Mouse (Mus musculus) MEL (cell line): ENCODE measurements around the gene Lhx1. TPM values are rescaled to one million over a fixed set of nuclear protein-coding genes. Genes with fewer than 3 reads are reported as not detected.

Source experiments
- DNase-seq: peaks from one replicate; pipeline ENCODE4 v3.0.0; 2011; ENCODE audit warnings: low read depth, low spot score
- H3K27ac ChIP-seq: 2 replicates; pipeline ENCODE4 v1.5.1; 2012; ENCODE audit warnings: low read depth, mild to moderate bottlenecking, control low read depth, low read length, moderate library complexity; ENCODE audit not compliant: control insufficient read depth
- H3K27me3 ChIP-seq, 2 experiments: fragments of 150-350 bp in 1 of 2; sonication (generic) in 1 of 2; 2 replicates each; pipeline ENCODE4 v1.6.1; 2012; ENCODE audit warnings: low read length in 2 of 2, mild to moderate bottlenecking in 2 of 2, improper control_type of control experiment in 1 of 2, moderate library complexity in 1 of 2; ENCODE audit not compliant: insufficient read depth in 2 of 2, control insufficient read depth in 1 of 2
- H3K36me3 ChIP-seq, 2 experiments: 2 replicates each; pipeline ENCODE4 v1.6.1; 2012 to 2014; ENCODE audit warnings: low read length in 2 of 2, improper control_type of control experiment in 1 of 2, inconsistent platforms in 1 of 2, mild to moderate bottlenecking in 1 of 2; ENCODE audit not compliant: insufficient read depth in 2 of 2, control insufficient read depth in 1 of 2
- H3K4me1 ChIP-seq, 2 experiments: fragments of 150-350 bp in 1 of 2; sonication (generic) in 1 of 2; 2 replicates each; pipeline ENCODE4 v1.6.1; 2012; ENCODE audit warnings: low read length in 2 of 2, improper control_type of control experiment in 1 of 2, mild to moderate bottlenecking in 1 of 2; ENCODE audit not compliant: insufficient read depth in 2 of 2, control insufficient read depth in 1 of 2
- H3K4me3 ChIP-seq, 2 experiments: fragments of 150-350 bp in 1 of 2; sonication (generic) in 1 of 2; 2 replicates each; pipeline ENCODE4 v1.5.1; 2012; ENCODE audit warnings: low read depth in 2 of 2, low read length in 2 of 2, mild to moderate bottlenecking in 2 of 2, moderate library complexity in 2 of 2, control low read depth in 1 of 2, improper control_type of control experiment in 1 of 2; ENCODE audit not compliant: control insufficient read depth in 1 of 2, insufficient read depth in 1 of 2
- H3K79me2 ChIP-seq: 2 replicates; pipeline ENCODE4 v1.6.1; 2012; ENCODE audit warnings: mild to moderate bottlenecking, low read length, moderate library complexity; ENCODE audit not compliant: control insufficient read depth, poor library complexity, insufficient read depth
- H3K9ac ChIP-seq: 2 replicates; pipeline ENCODE4 v1.6.1; 2012; ENCODE audit warnings: low read depth, mild to moderate bottlenecking, control low read depth, low read length, moderate library complexity; ENCODE audit not compliant: control insufficient read depth, poor library complexity, severe bottlenecking
- H3K9me3 ChIP-seq: fragments of 150-350 bp; sonication (generic); replicated peaks from 2 replicates; pipeline ENCODE4 v1.6.1; 2012; ENCODE audit warnings: mild to moderate bottlenecking, low read length, improper control_type of control experiment, moderate library complexity; ENCODE audit not compliant: insufficient read depth
- BHLHE40 ChIP-seq: IDR thresholded peaks from 2 replicates; pipeline ENCODE4 v1.6.1; 2012; ENCODE audit warnings: low read depth, mild to moderate bottlenecking, inconsistent platforms, low read length, improper control_type of control experiment, borderline replicate concordance
- CHD1 ChIP-seq: IDR thresholded peaks from 2 replicates; pipeline ENCODE4 v1.6.1; 2012; ENCODE audit warnings: low read depth, mild to moderate bottlenecking, inconsistent platforms, low read length, improper control_type of control experiment
- CHD2 ChIP-seq: IDR thresholded peaks from 2 replicates; pipeline ENCODE4 v1.6.1; 2011; ENCODE audit warnings: low read length, improper control_type of control experiment
- CTCF ChIP-seq, 3 experiments: IDR thresholded peaks in 2 of 3; conservative IDR thresholded peaks in 1 of 3; 2 replicates each; pipeline ENCODE4 v1.5.1; 2011 to 2012; ENCODE audit warnings: low read length in 3 of 3, low read depth in 2 of 3, mild to moderate bottlenecking in 2 of 3, improper control_type of control experiment in 1 of 3, inconsistent platforms in 1 of 3, mixed read lengths in 1 of 3, moderate library complexity in 1 of 3; ENCODE audit not compliant: control insufficient read depth in 1 of 3, insufficient read depth in 1 of 3, poor library complexity in 1 of 3, severe bottlenecking in 1 of 3
- ELF1 ChIP-seq: IDR thresholded peaks from 2 replicates; pipeline ENCODE4 v1.6.1; 2014; ENCODE audit warnings: low read depth, mild to moderate bottlenecking, inconsistent platforms, low read length, improper control_type of control experiment, moderate library complexity
- EP300 ChIP-seq, 2 experiments: IDR thresholded peaks; 2 replicates each; pipeline ENCODE4 v1.6.1; 2011; ENCODE audit warnings: improper control_type of control experiment in 2 of 2, low read length in 2 of 2, low read depth in 1 of 2, mild to moderate bottlenecking in 1 of 2
- ETS1 ChIP-seq: IDR thresholded peaks from 2 replicates; pipeline ENCODE4 v1.6.1; 2012; ENCODE audit warnings: low read depth, mild to moderate bottlenecking, inconsistent platforms, low read length, improper control_type of control experiment, moderate library complexity
- GABPA ChIP-seq: IDR thresholded peaks from 2 replicates; pipeline ENCODE4 v1.6.1; 2012; ENCODE audit warnings: low read depth, mild to moderate bottlenecking, inconsistent platforms, low read length, improper control_type of control experiment, moderate library complexity
- HCFC1 ChIP-seq: IDR thresholded peaks from 2 replicates; pipeline ENCODE4 v1.6.1; 2012; ENCODE audit warnings: low read depth, mild to moderate bottlenecking, inconsistent platforms, low read length, improper control_type of control experiment, moderate library complexity
- JUND ChIP-seq: IDR thresholded peaks from 2 replicates; pipeline ENCODE4 v1.6.1; 2011; ENCODE audit warnings: low read depth, mild to moderate bottlenecking, improper control_type of control experiment, low read length
- KAT2A ChIP-seq: conservative IDR thresholded peaks from 2 replicates; pipeline ENCODE4 v1.6.1; 2012; ENCODE audit warnings: low read depth, low read length, improper control_type of control experiment, inconsistent platforms
- MAFK ChIP-seq: IDR thresholded peaks from 2 replicates; pipeline ENCODE4 v1.6.1; 2011; ENCODE audit warnings: low read depth, mild to moderate bottlenecking, low read length, improper control_type of control experiment, borderline replicate concordance
- MAX ChIP-seq: IDR thresholded peaks from 2 replicates; pipeline ENCODE4 v1.6.1; 2011; ENCODE audit warnings: low read length, improper control_type of control experiment
- MAZ ChIP-seq: IDR thresholded peaks from 2 replicates; pipeline ENCODE4 v1.6.1; 2012; ENCODE audit warnings: low read depth, mild to moderate bottlenecking, inconsistent platforms, low read length, improper control_type of control experiment
- MEF2A ChIP-seq: IDR thresholded peaks from 2 replicates; pipeline ENCODE4 v1.6.1; 2014; ENCODE audit warnings: low read depth, mild to moderate bottlenecking, inconsistent platforms, low read length, improper control_type of control experiment; ENCODE audit not compliant: poor library complexity, insufficient replicate concordance, severe bottlenecking; ENCODE audit errors: extremely low read depth
- MYB ChIP-seq: IDR thresholded peaks from 2 replicates; pipeline ENCODE4 v1.6.1; 2011; ENCODE audit warnings: mild to moderate bottlenecking, low read depth, low read length, improper control_type of control experiment
- NRF1 ChIP-seq: IDR thresholded peaks from 2 replicates; pipeline ENCODE4 v1.6.1; 2014; ENCODE audit warnings: low read depth, mild to moderate bottlenecking, inconsistent platforms, low read length, improper control_type of control experiment, moderate library complexity; ENCODE audit not compliant: poor library complexity, insufficient read depth, severe bottlenecking
- POLR2A ChIP-seq, 2 experiments: IDR thresholded peaks; 2 replicates each; pipeline ENCODE4 v1.6.1; 2011 to 2012; ENCODE audit warnings: low read length in 2 of 2, mild to moderate bottlenecking in 2 of 2, control low read depth in 1 of 2, improper control_type of control experiment in 1 of 2, low read depth in 1 of 2, moderate library complexity in 1 of 2; ENCODE audit not compliant: control insufficient read depth in 1 of 2, insufficient read depth in 1 of 2, poor library complexity in 1 of 2
- POLR2AphosphoS2 ChIP-seq: IDR thresholded peaks from 2 replicates; pipeline ENCODE4 v1.6.1; 2011; ENCODE audit warnings: low read length, improper control_type of control experiment
- POLR2AphosphoS5 ChIP-seq: IDR thresholded peaks from 2 replicates; pipeline ENCODE4 v1.6.1; 2012; ENCODE audit warnings: low read depth, borderline replicate concordance, mild to moderate bottlenecking, inconsistent platforms, low read length, moderate library complexity, mixed read lengths
- RAD21 ChIP-seq: IDR thresholded peaks from 2 replicates; pipeline ENCODE4 v1.6.1; 2011; ENCODE audit warnings: mild to moderate bottlenecking, low read depth, low read length, improper control_type of control experiment
- SMC3 ChIP-seq: IDR thresholded peaks from 2 replicates; pipeline ENCODE4 v1.6.1; 2011; ENCODE audit warnings: low read depth, low read length, improper control_type of control experiment
- TAL1 ChIP-seq: IDR thresholded peaks from 2 replicates; pipeline ENCODE4 v1.6.1; 2012; ENCODE audit warnings: mild to moderate bottlenecking, inconsistent platforms, low read length, moderate library complexity, mixed read lengths
- TBP ChIP-seq: IDR thresholded peaks from 2 replicates; pipeline ENCODE4 v1.8.0; 2011; ENCODE audit warnings: low read depth, low read length, improper control_type of control experiment
- TCF12 ChIP-seq: IDR thresholded peaks from 2 replicates; pipeline ENCODE4 v1.6.1; 2014; ENCODE audit warnings: low read depth, mild to moderate bottlenecking, inconsistent platforms, low read length, improper control_type of control experiment, moderate library complexity
- USF1 ChIP-seq: IDR thresholded peaks from 2 replicates; pipeline ENCODE4 v1.6.1; 2014; ENCODE audit warnings: low read depth, mild to moderate bottlenecking, inconsistent platforms, low read length, improper control_type of control experiment, moderate library complexity
- USF2 ChIP-seq, 2 experiments: IDR thresholded peaks; 2 replicates each; pipeline ENCODE4 v1.6.1; 2011 to 2012; ENCODE audit warnings: improper control_type of control experiment in 2 of 2, low read length in 2 of 2, borderline replicate concordance in 1 of 2, inconsistent platforms in 1 of 2, low read depth in 1 of 2, mild to moderate bottlenecking in 1 of 2; ENCODE audit not compliant: insufficient read depth in 1 of 2
- ZC3H11A ChIP-seq: IDR thresholded peaks from 2 replicates; pipeline ENCODE4 v1.6.1; 2012; ENCODE audit warnings: low read depth, mild to moderate bottlenecking, inconsistent platforms, low read length, improper control_type of control experiment
- ZNF384 ChIP-seq: IDR thresholded peaks from 2 replicates; pipeline ENCODE4 v1.6.1; 2012; ENCODE audit warnings: low read depth, mild to moderate bottlenecking, inconsistent platforms, low read length, improper control_type of control experiment
- polyA plus RNA-seq, 2 experiments: library from polyadenylated mRNA; stranded (reverse) in 1 of 2; unstranded in 1 of 2; fragments of >175 nt in 1 of 2; fragments of >200 nt in 1 of 2; gene quantifications; 2 replicates each; pipeline versions ENCODE4 v1.2.1 to v1.2.4; 2012; ENCODE audit warnings: low replicate concordance in 2 of 2, low read depth in 1 of 2; ENCODE audit not compliant: insufficient read length in 2 of 2, insufficient read depth in 1 of 2, missing spikeins in 1 of 2
- total RNA-seq: library from RNA; depleted of rRNA; stranded (reverse); fragments of 300-350 nt; gene quantifications from 2 replicates; pipeline ENCODE4 v1.2.3, GENCODE M21; 2012

Lhx1 gene
- total and polyA plus RNA-seq, 3 experiments, result not detected

- no peaks in the 10 kb centered on the region for H3K4me1 ChIP-seq
- DNase-seq, result no peak
- H3K9me3 ChIP-seq, result no peaks in the 10 kb centered on the region
- H3K9ac ChIP-seq, result no peak overlapping the region
- H3K27ac ChIP-seq, result no peak overlapping the region
- TF ChIP-seq TCF12 (no peak), GABPA (no peak), NRF1 (no peak), TAL1 (no peak), CTCF (IDR thresholded peaks at IDR 0.05 in 2 of 3, conservative IDR thresholded peaks at IDR 0.05 in 1 of 3; ENCODE audit: control insufficient read depth in 1 of 3, insufficient read depth in 1 of 3, low read depth in 2 of 3, low read length in 3 of 3, poor library complexity in 1 of 3, severe bottlenecking in 1 of 3) (no peak), POLR2AphosphoS2 (no peak), BHLHE40 (no peak), HCFC1 (no peak), ELF1 (no peak), CHD1 (no peak), RAD21 (no peak), JUND (no peak), MAX (no peak), POLR2AphosphoS5 (no peak), EP300 (IDR thresholded peaks at IDR 0.05; ENCODE audit: low read depth in 1 of 2, low read length in 2 of 2) (no peak), MAFK (no peak), POLR2A (IDR thresholded peaks at IDR 0.05; ENCODE audit: control insufficient read depth in 1 of 2, insufficient read depth in 1 of 2, low read depth in 1 of 2, low read length in 2 of 2, poor library complexity in 1 of 2) (no peak), TBP (no peak)
- H3K4me3 ChIP-seq, result no peak overlapping the region
- peaks cover 26 to 46% of the 10 kb centered on the region in 2 experiments for H3K27me3 ChIP-seq
- H3K36me3 ChIP-seq, result no peaks in the 10 kb centered on the region
- H3K79me2 ChIP-seq, result no peaks in the 10 kb centered on the region
Observed at GRCm38 (mm10) chr11:84539981-84540380, 14.6 kb upstream of the Lhx1 start.

DNA sequence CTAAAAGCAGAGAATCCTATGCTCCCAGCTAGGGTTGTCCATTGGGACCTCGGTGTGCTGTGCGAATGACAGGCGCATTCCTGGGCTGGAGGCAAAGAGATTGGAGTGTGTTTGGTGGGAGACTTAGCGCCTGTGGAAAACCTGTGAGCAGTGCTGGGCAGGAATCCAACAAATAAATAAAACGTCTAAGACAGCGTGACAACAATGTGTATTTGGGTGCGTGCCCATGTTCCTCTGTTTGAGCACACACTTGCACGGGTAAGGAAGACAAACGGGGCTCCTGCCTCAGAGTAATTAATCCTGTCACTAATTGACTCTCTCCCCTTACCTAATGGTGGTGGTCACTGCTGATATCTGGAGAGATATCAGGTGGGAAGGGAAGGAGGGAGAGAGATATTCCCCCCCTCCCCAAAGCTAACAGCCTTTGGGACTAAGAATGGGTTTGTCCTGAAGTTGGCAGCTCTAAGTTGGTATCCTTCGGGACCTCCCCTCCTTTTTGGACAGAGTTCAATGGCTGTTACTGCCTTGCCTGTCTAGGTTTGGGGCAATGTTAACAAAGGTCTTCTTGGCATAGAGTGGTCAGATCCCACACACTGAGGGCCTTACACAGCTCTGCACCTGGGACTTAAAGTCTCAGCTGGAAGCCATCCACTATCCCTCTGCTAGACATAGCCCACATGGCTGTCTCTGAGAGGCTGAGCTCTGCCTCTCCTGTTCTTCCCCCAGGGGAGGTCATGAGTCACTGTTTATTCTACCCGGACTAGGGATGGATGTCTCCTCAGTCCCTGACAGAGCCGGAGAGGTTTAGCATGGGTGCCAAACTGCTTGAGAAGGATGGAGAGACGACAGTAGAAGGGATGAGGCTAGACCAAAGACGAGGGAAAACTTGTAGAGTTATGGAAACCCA is 4.7 kb upstream of the Lhx1 start:
- no peak overlapping the region for H3K27ac ChIP-seq
- no peak overlapping the region for H3K4me3 ChIP-seq
- DNase-seq, result no peak
- H3K36me3 ChIP-seq, result no peaks in the 10 kb centered on the region
- H3K9ac ChIP-seq, result no peak overlapping the region
- H3K4me1 ChIP-seq, result no peaks in the 10 kb centered on the region
- no peaks in the 10 kb centered on the region for H3K9me3 ChIP-seq
- H3K79me2 ChIP-seq, result no peaks in the 10 kb centered on the region
- H3K27me3 ChIP-seq, result peaks cover 24 to 30% of the 10 kb centered on the region in 2 experiments
- TF ChIP-seq TBP (no peak), ETS1 (no peak), SMC3 (no peak), ZNF384 (no peak), MAZ (no peak), RAD21 (no peak), KAT2A (no peak), ZC3H11A (no peak), NRF1 (no peak), EP300 (IDR thresholded peaks at IDR 0.05; ENCODE audit: low read depth in 1 of 2, low read length in 2 of 2) (no peak), CHD2 (no peak), MYB (no peak), MEF2A (no peak), POLR2A (IDR thresholded peaks at IDR 0.05; ENCODE audit: control insufficient read depth in 1 of 2, insufficient read depth in 1 of 2, low read depth in 1 of 2, low read length in 2 of 2, poor library complexity in 1 of 2) (no peak), USF1 (no peak), GABPA (no peak), USF2 (IDR thresholded peaks at IDR 0.05; ENCODE audit: borderline replicate concordance in 1 of 2, insufficient read depth in 1 of 2, low read depth in 1 of 2, low read length in 2 of 2) (no peak), HCFC1 (no peak)
